Mouse (Mus musculus) midbrain, embryonic 12.5 days (tissue): ENCODE measurements around the gene Lpin3. TPM values are rescaled to one million over a fixed set of nuclear protein-coding genes. Genes with fewer than 3 reads are reported as not detected.

Source experiments
- ATAC-seq: fragments of 200-750 bp; cut with Nextera tagmentation; 2 replicates; pipeline ENCODE4 v1.8.0; 2017; ENCODE audit warnings: low read depth, moderate TSS enrichment, moderate library complexity; ENCODE audit not compliant: low FRiP score
- H3K27ac ChIP-seq: fragments of 300-500 bp; sonication (generic); replicated peaks from 2 replicates; pipeline ENCODE4 v1.5.1; 2016; ENCODE audit warnings: mild to moderate bottlenecking
- H3K27me3 ChIP-seq: fragments of 300-500 bp; sonication (generic); 2 replicates; pipeline ENCODE4 v1.6.1; 2016; ENCODE audit warnings: mild to moderate bottlenecking
- H3K36me3 ChIP-seq: fragments of 300-500 bp; sonication (generic); 2 replicates; pipeline ENCODE4 v1.6.1; 2016
- H3K4me1 ChIP-seq: fragments of 300-500 bp; sonication (generic); 2 replicates; pipeline ENCODE4 v1.6.1; 2016
- H3K4me2 ChIP-seq: fragments of 300-500 bp; sonication (generic); replicated peaks from 2 replicates; pipeline ENCODE4 v1.6.1; 2016; ENCODE audit warnings: mild to moderate bottlenecking, moderate library complexity
- H3K4me3 ChIP-seq: fragments of 300-500 bp; sonication (generic); 2 replicates; pipeline ENCODE4 v1.5.1; 2016; ENCODE audit warnings: mild to moderate bottlenecking
- H3K9ac ChIP-seq: fragments of 300-500 bp; sonication (generic); replicated peaks from 2 replicates; pipeline ENCODE4 v1.6.1; 2016; ENCODE audit warnings: mild to moderate bottlenecking, moderate library complexity
- H3K9me3 ChIP-seq: fragments of 300-500 bp; sonication (generic); 2 replicates; pipeline ENCODE4 v1.6.1; 2016; ENCODE audit warnings: mild to moderate bottlenecking
- whole genome bisulfite sequencing: fragments of 180-500 bp; shearing (Covaris S2); methylation state at CpG from one replicate; pipeline ENCODE4 v1.1.7; 2016; 5-methylcytosine and 5-hydroxymethylcytosine counted together
- polyA plus RNA-seq: library from polyadenylated mRNA; unstranded; fragments of >200 nt; fragmentation: Nextera tagmentation; extraction: Ambion mirVana; gene quantifications from 2 replicates; pipeline ENCODE4 v1.2.1, GENCODE M21; 2016

The Lpin3 gene
- 0.32 and 0.38 TPM in 2 replicates for polyA plus RNA-seq

DNA sequence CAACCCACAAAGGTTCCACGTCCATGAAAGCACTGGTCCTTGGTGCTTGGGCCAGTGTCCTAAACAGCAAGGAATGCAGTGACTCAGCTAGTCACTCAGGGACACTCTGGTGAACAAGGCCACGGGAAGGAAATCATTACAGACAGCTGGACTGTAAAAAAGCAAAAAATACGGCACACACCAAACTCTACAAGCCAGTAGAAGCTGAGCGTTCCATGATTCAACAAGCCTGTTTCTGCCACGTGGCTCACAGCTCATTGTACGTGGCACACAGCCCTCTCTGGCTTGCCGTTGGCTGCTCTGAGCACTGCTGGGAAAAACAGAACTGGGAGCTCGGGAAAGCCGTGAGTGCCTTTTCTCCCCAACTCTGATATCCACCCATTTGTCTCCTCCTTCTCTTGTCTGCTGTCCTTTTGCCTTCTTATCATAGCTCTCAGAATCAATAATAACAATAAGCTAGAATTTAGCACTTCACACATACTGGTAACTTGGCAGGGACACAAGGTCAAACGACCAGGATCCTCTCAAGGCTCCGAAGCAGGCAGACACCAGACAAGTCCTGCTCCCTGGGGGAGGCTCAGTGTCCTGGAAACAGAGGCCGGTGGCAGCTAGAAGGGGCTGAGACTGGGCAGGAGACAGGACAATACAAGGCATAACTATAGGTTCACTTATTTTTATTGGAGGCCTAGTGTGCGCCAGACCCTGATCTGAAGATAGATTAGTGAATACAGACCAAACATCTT lies at the start of gene Lpin3:
TSS of gene Lpin3 (plus strand) at position 218 of the 743 bp plus-strand sequence.
- 76% methylated on average over 13 of the region's 13 CpGs for WGBS
- no peak within 1 kb of the TSS for H3K9ac ChIP-seq
- H3K4me3 ChIP-seq: no peak within 1 kb of the TSS
- H3K36me3 ChIP-seq: no peaks in the 10 kb centered on the region
- H3K27me3 ChIP-seq: no peaks in the 10 kb centered on the region
- H3K4me2 ChIP-seq: no peak within 1 kb of the TSS
- H3K4me1 ChIP-seq: no peaks in the 10 kb centered on the region
- ATAC-seq: no peak
- H3K9me3 ChIP-seq: no peaks in the 10 kb centered on the region
- H3K27ac ChIP-seq: no peak within 1 kb of the TSS

DNA sequence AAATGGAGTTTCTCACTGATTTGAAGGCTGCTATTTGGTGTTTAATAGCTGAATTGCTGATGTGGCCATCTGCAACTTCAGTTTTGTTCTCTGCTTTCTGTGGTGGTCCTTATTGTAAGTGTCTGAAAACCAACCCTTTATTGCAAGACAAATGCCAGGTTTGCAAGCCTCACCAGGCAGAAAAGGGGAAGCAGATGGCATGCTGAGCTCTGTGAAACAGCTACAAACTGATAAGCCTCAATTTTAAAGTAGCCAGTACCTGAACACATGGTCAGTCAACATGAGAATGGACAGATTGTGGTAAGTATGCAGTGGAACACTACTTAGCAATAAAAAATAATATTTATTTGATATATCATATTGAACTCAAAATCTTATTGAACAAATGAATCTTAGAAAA lies 39.6 kb upstream of the Lpin3 start:
- Histone ChIP-seq H3K36me3 (no peaks in the 10 kb centered on the region), H3K9me3 (no peaks in the 10 kb centered on the region), H3K4me3 (no peak overlapping the region), H3K4me2 (no peak overlapping the region), H3K27ac (no peak overlapping the region), H3K9ac (no peak overlapping the region), H3K4me1 (0 out of 2 replicates have a peak, but pooled peaks cover 9% of the 10 kb centered on the region), H3K27me3 (no peaks in the 10 kb centered on the region)
- ATAC-seq: no peak

DNA sequence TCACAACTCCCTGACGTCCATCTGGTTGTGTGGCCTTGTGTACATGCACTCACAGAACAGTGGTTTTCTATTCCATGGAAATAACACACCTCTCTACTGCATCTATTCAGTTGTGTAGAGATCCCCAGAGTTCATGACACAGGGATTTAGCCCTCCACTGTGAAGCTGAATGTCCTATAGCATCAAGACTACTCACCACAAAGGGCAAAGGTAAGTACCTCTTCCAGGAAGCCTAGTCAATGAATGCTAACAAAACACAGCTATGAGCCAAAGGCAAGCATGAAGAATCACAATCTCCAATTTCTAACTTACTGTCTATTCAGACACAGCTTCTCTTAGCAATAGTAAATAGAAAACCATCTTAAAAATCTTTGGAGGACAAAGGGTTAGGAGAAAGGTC lies 32.8 kb upstream of the Lpin3 start:
- Histone ChIP-seq H3K9me3 (no peaks in the 10 kb centered on the region), H3K4me3 (no peak overlapping the region), H3K4me2 (no peak overlapping the region), H3K36me3 (no peaks in the 10 kb centered on the region), H3K27ac (no peak overlapping the region), H3K4me1 (0 out of 2 replicates have a peak, but pooled peaks cover 3% of the 10 kb centered on the region), H3K9ac (no peak overlapping the region), H3K27me3 (no peaks in the 10 kb centered on the region)
- no peak for ATAC-seq
- WGBS: 69% methylated on average over 1 of the region's 1 CpGs

DNA sequence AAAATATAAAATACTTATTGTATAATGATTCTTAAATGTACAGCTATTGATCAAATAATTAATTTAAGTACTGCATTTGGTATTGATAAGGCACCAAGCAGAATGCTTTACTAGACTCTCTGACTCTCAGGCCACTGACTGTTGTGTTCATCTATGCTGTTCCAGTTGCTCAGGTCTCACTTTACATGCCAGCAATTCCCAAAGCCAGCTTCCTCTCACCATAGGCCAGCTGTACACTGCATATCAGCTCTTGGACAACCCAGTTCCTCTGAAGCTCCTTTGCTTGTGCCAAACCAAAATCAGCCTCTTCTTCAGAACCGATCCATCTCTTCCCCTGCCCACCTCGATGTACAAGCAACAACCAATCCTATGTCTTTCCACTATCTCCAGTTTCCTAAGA lies 32.3 kb upstream of the Lpin3 start:
- H3K9ac ChIP-seq: no peak overlapping the region
- no peaks in the 10 kb centered on the region for H3K9me3 ChIP-seq
- 0 out of 2 replicates have a peak, but pooled peaks cover 3% of the 10 kb centered on the region for H3K4me1 ChIP-seq
- H3K36me3 ChIP-seq: no peaks in the 10 kb centered on the region
- no peak overlapping the region for H3K27ac ChIP-seq
- 84% methylated on average over 2 of the region's 2 CpGs for WGBS
- H3K27me3 ChIP-seq: no peaks in the 10 kb centered on the region
- no peak overlapping the region for H3K4me3 ChIP-seq
- no peak for ATAC-seq
- H3K4me2 ChIP-seq: no peak overlapping the region

DNA sequence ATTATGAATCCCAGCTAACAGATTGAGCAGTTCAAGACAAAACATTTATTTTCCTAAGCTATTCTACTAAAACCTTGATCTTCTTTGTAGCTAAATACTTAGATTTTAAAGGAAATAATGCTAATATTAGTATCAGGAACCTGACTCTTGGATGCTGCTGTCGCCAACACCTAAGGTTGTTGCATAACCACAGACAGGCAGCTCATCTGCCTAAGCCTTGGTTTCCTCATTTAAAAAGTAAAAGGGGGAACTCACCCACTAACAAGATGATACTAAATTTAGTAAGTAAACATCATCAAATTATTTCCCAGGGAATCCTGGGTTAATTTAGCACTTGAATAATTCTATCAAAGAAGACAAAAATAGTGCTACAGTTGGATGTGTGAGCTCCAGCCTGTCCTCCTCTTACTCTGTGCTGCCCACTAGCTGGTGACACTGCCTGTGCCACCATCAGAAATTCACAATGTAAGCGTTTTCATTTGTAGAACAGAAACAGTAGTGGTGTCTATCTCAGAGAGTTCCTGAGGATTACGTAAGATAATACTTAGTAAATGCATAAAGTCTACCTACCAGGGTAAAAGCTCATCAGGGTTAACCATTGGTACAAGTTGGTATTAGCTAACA lies 30.7 kb upstream of the Lpin3 start:
- H3K9me3 ChIP-seq: no peaks in the 10 kb centered on the region
- H3K4me1 ChIP-seq: 0 out of 2 replicates have a peak, but pooled peaks cover 2% of the 10 kb centered on the region
- no peaks in the 10 kb centered on the region for H3K27me3 ChIP-seq
- H3K9ac ChIP-seq: no peak overlapping the region
- no peak overlapping the region for H3K4me3 ChIP-seq
- no peaks in the 10 kb centered on the region for H3K36me3 ChIP-seq
- H3K27ac ChIP-seq: no peak overlapping the region
- ATAC-seq: no peak
- no peak overlapping the region for H3K4me2 ChIP-seq
- WGBS: 89% methylated on average over 3 of the region's 3 CpGs

DNA sequence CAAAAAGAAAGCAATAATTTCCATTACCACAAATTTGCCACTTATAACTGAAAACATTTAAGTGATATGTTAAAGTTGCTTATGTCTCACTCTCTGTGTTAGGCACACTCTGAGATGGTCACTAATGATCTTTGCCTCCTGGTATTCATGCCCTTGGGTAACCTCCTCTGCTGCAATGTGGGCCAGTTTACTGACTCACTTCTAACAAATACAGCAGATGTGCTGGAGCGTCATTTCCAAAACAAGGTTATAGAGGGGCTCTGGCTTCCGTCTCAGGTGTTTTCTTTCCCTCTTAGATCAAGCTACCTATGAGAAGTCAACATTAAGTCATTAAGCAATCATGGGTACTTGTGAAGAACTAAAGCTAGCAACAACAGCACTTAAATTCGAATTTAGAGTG lies 30.1 kb upstream of the Lpin3 start:
- no peaks in the 10 kb centered on the region for H3K36me3 ChIP-seq
- no peak overlapping the region for H3K4me3 ChIP-seq
- ATAC-seq: no peak
- no peaks in the 10 kb centered on the region for H3K4me1 ChIP-seq
- WGBS: 83% methylated on average over 3 of the region's 3 CpGs
- H3K4me2 ChIP-seq: no peak overlapping the region
- H3K9me3 ChIP-seq: no peaks in the 10 kb centered on the region
- H3K27ac ChIP-seq: no peak overlapping the region
- no peaks in the 10 kb centered on the region for H3K27me3 ChIP-seq
- H3K9ac ChIP-seq: no peak overlapping the region

DNA sequence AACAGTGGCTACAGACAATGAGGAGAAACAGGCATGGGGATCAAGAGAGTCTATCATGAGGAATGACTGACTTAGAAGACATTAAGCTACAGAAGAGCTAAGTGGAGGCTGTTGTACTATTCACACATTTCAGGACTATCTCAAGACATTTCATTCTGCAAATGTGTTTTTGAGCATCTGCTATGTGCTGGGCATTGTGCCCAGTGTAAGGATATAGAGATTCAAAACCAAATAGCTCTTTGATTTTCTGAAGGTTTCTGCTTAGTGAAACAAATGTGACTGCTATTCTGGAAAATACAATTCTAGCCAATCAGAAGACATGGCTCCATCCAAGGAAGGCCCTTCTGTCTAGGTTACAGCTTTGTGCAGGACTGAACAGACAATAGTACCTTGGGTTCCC lies 25.8 kb upstream of the Lpin3 start:
- Histone ChIP-seq H3K4me2 (no peak overlapping the region), H3K27me3 (no peaks in the 10 kb centered on the region), H3K9ac (no peak overlapping the region), H3K4me3 (no peak overlapping the region), H3K4me1 (no peaks in the 10 kb centered on the region), H3K9me3 (no peaks in the 10 kb centered on the region), H3K36me3 (no peaks in the 10 kb centered on the region), H3K27ac (no peak overlapping the region)
- ATAC-seq: no peak

DNA sequence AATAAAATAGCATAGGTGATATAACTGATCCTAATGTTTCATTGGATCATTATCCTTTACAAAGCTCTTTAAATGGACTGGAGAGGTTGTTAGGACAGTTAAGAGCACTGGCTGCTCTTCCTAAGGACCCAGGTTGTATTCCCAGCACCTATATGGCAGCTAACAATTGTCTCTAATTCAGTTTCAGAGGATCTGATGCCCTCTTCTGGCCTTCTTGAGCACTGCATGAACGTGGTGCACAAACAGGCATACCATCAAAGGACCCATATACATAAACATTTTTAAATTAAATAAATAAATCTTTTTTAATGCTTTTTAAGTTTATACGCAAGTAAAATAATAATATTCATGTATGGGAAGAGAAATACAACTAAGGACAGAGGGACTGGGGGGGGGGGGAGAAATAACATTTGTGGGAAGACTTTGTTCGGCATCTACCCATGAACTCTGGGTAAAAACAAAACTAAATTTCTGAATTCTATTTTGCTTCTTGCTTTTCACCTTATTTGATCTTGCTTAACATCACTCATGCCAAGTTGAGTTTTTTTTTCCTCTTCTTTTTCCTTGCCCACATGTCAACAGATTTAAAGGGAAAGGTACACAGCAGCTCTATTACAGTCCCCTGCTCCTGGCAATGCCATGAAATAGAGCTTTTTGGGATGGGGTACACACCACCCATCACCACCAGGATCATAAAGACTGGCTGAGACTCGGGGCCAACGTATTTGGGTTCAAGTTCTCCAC lies 23.9 kb upstream of the Lpin3 start:
- H3K4me1 ChIP-seq: no peaks in the 10 kb centered on the region
- WGBS: 76% methylated on average over 5 of the region's 5 CpGs
- no peak overlapping the region for H3K4me3 ChIP-seq
- no peak overlapping the region for H3K27ac ChIP-seq
- no peak overlapping the region for H3K9ac ChIP-seq
- ATAC-seq: no peak
- H3K9me3 ChIP-seq: no peaks in the 10 kb centered on the region
- no peak overlapping the region for H3K4me2 ChIP-seq
- no peaks in the 10 kb centered on the region for H3K27me3 ChIP-seq
- H3K36me3 ChIP-seq: no peaks in the 10 kb centered on the region

DNA sequence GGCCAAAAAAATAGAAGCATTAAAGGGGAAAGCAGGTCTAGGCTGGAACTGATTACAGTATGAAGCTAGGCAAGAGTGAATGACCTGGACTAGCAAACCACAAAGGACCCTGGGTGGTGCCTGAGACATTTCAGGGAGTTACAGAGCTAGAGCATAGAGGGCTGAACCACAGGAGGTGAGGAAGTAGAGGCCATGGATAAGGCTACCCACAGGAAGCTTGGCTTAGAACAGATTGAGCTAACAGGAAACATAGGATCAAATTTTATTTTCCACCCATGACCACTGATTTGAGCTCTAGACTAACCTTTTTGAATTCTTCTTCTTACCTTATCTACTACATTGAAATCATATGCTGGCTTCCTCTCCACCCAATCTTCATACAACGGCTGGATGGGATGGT lies 20.1 kb upstream of the Lpin3 start:
- no peak overlapping the region for H3K27ac ChIP-seq
- no peak overlapping the region for H3K9ac ChIP-seq
- no peaks in the 10 kb centered on the region for H3K27me3 ChIP-seq
- no peak overlapping the region for H3K4me3 ChIP-seq
- H3K36me3 ChIP-seq: no peaks in the 10 kb centered on the region
- no peak overlapping the region for H3K4me2 ChIP-seq
- no peaks in the 10 kb centered on the region for H3K9me3 ChIP-seq
- no peak for ATAC-seq
- WGBS: 94% methylated on average over 1 of the region's 1 CpGs
- H3K4me1 ChIP-seq: no peaks in the 10 kb centered on the region

DNA sequence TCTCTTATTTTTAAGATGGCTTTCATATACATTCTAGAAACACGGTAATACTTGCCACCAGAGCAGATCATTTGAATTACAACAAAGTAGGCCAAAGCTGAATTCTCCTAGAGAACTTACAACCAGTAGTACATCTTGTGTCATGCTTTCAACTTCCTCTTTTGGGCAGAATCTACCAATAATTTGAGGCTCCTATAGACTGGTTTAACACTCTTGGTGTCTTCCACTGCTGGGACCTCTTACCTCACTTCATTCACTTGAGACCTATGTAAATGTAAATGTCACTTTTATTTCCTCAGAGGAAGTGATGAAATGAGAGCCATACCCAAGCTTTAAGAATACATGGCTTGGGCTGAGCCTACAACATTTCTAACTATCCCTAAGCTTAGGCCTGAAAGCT lies 16.4 kb upstream of the Lpin3 start:
- no peaks in the 10 kb centered on the region for H3K36me3 ChIP-seq
- no peak overlapping the region for H3K4me3 ChIP-seq
- H3K9me3 ChIP-seq: no peaks in the 10 kb centered on the region
- H3K27me3 ChIP-seq: no peaks in the 10 kb centered on the region
- no peak for ATAC-seq
- H3K4me2 ChIP-seq: no peak overlapping the region
- H3K9ac ChIP-seq: no peak overlapping the region
- H3K27ac ChIP-seq: no peak overlapping the region
- 91% methylated on average over 1 of the region's 1 CpGs for WGBS
- H3K4me1 ChIP-seq: no peaks in the 10 kb centered on the region

DNA sequence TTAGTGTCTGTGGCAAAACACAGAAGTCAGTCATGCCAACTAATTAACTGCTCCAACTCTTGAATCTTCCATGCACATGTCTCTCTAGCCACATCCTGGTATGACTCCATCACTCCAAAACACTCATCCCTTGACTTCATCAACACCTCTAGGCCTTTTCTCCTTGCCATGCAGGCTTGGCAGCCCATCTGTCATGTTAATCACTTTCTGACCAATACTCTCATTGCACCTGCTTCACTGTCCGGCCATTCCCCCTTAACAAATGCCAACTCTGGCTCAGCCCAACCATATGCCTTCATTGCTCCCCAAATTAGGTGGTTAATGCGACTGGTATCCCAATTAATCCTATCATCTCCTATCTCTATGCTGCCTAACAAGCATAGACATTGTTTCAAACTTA lies 15.2 kb upstream of the Lpin3 start:
- H3K27ac ChIP-seq: no peak overlapping the region
- no peak for ATAC-seq
- no peaks in the 10 kb centered on the region for H3K4me1 ChIP-seq
- H3K4me2 ChIP-seq: no peak overlapping the region
- 77% methylated on average over 2 of the region's 2 CpGs for WGBS
- no peaks in the 10 kb centered on the region for H3K27me3 ChIP-seq
- no peaks in the 10 kb centered on the region for H3K36me3 ChIP-seq
- H3K4me3 ChIP-seq: no peak overlapping the region
- H3K9ac ChIP-seq: no peak overlapping the region
- H3K9me3 ChIP-seq: no peaks in the 10 kb centered on the region

DNA sequence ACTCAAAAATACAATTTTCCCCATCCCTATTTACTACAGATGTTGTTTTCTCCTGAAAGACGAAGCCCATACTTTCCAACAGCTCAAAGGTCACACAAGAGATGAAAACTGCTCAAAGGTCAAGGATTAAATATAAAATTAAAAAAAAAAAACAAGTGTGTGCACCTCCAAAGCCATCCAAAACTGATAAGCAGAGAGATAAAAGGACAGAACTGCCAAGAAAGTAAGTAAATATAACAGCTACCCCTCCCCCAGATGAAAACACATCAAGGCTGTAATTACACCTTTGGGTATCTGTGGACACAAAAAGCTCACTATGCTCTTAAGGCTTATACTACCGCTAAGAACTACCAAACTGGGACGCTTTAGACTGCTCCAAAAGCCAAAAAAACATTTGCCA lies 11.0 kb upstream of the Lpin3 start:
- Histone ChIP-seq H3K4me1 (peaks cover 14% of the 10 kb centered on the region), H3K36me3 (no peaks in the 10 kb centered on the region), H3K9me3 (no peaks in the 10 kb centered on the region), H3K9ac (no peak overlapping the region), H3K4me2 (no peak overlapping the region), H3K4me3 (no peak overlapping the region), H3K27ac (no peak overlapping the region), H3K27me3 (no peaks in the 10 kb centered on the region)
- no peak for ATAC-seq
- WGBS: 77% methylated on average over 3 of the region's 3 CpGs
